Mouse (Mus musculus) activated CD4-positive, CD25-positive, alpha-beta regulatory T cell, adult 4 months (primary cell): ENCODE data around the gene Srcin1. TPM values are rescaled to one million over a fixed set of nuclear protein-coding genes. Genes with fewer than 3 reads are reported as not detected.

Experiments used
- ATAC-seq: one replicate; pipeline ENCODE4 v1.8.0; 2017
- polyA plus RNA-seq, 2 experiments: library from polyadenylated mRNA; unstranded; fragments of 100-300 nt; shearing (Covaris generic); gene quantifications; one replicate each; pipeline ENCODE4 v1.2.1; 2017

Gene Srcin1
- polyA plus RNA-seq, 2 experiments from 2014 or later: not detected

- no peak for ATAC-seq
These were observed 2.3 kb upstream of the Srcin1 start for GRCm38 (mm10) chr11:97578286-97578685.

- no peak for ATAC-seq
These were observed 348 bp downstream of the Srcin1 start for GRCm38 (mm10) chr11:97575638-97576037.

GRCm38 (mm10) chr11:97575075-97575474 lies 911 bp downstream of the Srcin1 start:
- ATAC-seq: no peak

- no peak for ATAC-seq
These were observed 1.4 kb downstream of the Srcin1 start for GRCm38 (mm10) chr11:97574551-97575051.

GRCm38 (mm10) chr11:97573891-97574550 lies 2.0 kb downstream of the Srcin1 start:
- ATAC-seq: no peak

- no peak for ATAC-seq
These were observed 3.0 kb downstream of the Srcin1 start for GRCm38 (mm10) chr11:97572895-97573480.

- ATAC-seq: no peak
These were observed 4.0 kb downstream of the Srcin1 start for GRCm38 (mm10) chr11:97572089-97572345.

GRCm38 (mm10) chr11:97571266-97572088 lies 4.5 kb downstream of the Srcin1 start:
- ATAC-seq: no peak

GRCm38 (mm10) chr11:97570493-97571137 lies 5.4 kb downstream of the Srcin1 start:
- no peak for ATAC-seq

- ATAC-seq: no peak
These were observed 6.2 kb downstream of the Srcin1 start for GRCm38 (mm10) chr11:97569806-97570205.

- ATAC-seq: no peak
These were observed 6.7 kb downstream of the Srcin1 start for GRCm38 (mm10) chr11:97569301-97569724.

- no peak for ATAC-seq
These were observed 7.3 kb downstream of the Srcin1 start for GRCm38 (mm10) chr11:97568729-97569128.

GRCm38 (mm10) chr11:97567480-97567879 lies 8.5 kb downstream of the Srcin1 start:
- ATAC-seq: no peak

- no peak for ATAC-seq
These were observed 9.4 kb downstream of the Srcin1 start for GRCm38 (mm10) chr11:97566551-97566950.

- ATAC-seq: no peak
These were observed 12.3 kb downstream of the Srcin1 start for GRCm38 (mm10) chr11:97563730-97564129.

- ATAC-seq: no peak
These were observed 13.4 kb downstream of the Srcin1 start for GRCm38 (mm10) chr11:97562536-97562935.

- ATAC-seq: no peak
These were observed 15.6 kb downstream of the Srcin1 start for GRCm38 (mm10) chr11:97560210-97560963.

GRCm38 (mm10) chr11:97559549-97559948 lies 16.4 kb downstream of the Srcin1 start:
- no peak for ATAC-seq

- no peak for ATAC-seq
These were observed 18.1 kb downstream of the Srcin1 start for GRCm38 (mm10) chr11:97557885-97558284.

- no peak for ATAC-seq
These were observed 19.2 kb downstream of the Srcin1 start for GRCm38 (mm10) chr11:97556569-97557408.

GRCm38 (mm10) chr11:97555144-97555543 lies 20.8 kb downstream of the Srcin1 start:
- ATAC-seq: no peak
